Mouse (Mus musculus) cerebellum, postnatal 10 days (tissue): Measurements from ENCODE around the gene Olfr66.

Experiments used
- DNase-seq, 2 experiments: peaks; one replicate each; pipeline ENCODE4 v3.0.0; 2021; ENCODE audit warnings: mixed read lengths in 2 of 2

The Olfr66 gene

GRCm38 (mm10) chr7:103886152-103886551 is at the start of gene Olfr66:
Gene Olfr66, minus strand, starts transcription at chr7:103886252.
- DNase-seq: no peak

- DNase-seq: no peak
Observed at GRCm38 (mm10) chr7:103934264-103934663, 48.2 kb upstream of the Olfr66 start, which contains the start of gene Olfr632. Gene Olfr632, plus strand, starts transcription at chr7:103934347.

GRCm38 (mm10) chr7:103928525-103928924 is 42.5 kb upstream of the Olfr66 start, which contains the start of gene Olfr631:
Gene Olfr631, plus strand, starts transcription at chr7:103928825.
- no peak for DNase-seq

- DNase-seq: no peak
Observed at GRCm38 (mm10) chr7:103915338-103915737, 29.3 kb upstream of the Olfr66 start.

GRCm38 (mm10) chr7:103912969-103913511 is 27.0 kb upstream of the Olfr66 start:
- peak in 1 of 2 experiments; percentile 1 for DNase-seq

GRCm38 (mm10) chr7:103910047-103910446 is 24.0 kb upstream of the Olfr66 start:
- DNase-seq: no peak

GRCm38 (mm10) chr7:103903187-103903586 is 17.1 kb upstream of the Olfr66 start, which contains the start of gene Olfr65:
Gene Olfr65, plus strand, starts transcription at chr7:103903487.
- DNase-seq: no peak

GRCm38 (mm10) chr7:103894385-103894784 is 8.3 kb upstream of the Olfr66 start, which contains the start of gene Olfr64:
Gene Olfr64, minus strand, starts transcription at chr7:103894485.
- DNase-seq: no peak

GRCm38 (mm10) chr7:103877093-103877492 is 9.0 kb downstream of the Olfr66 start:
- DNase-seq: no peak

- DNase-seq: no peak
Observed at GRCm38 (mm10) chr7:103874451-103874850, 11.6 kb downstream of the Olfr66 start.

- DNase-seq: peak in 1 of 2 experiments; percentile 2
Observed at GRCm38 (mm10) chr7:103873064-103873463, 13.0 kb downstream of the Olfr66 start.

GRCm38 (mm10) chr7:103870667-103871066 is 15.4 kb downstream of the Olfr66 start:
- no peak for DNase-seq

- DNase-seq: no peak
Observed at GRCm38 (mm10) chr7:103865716-103866115, 20.3 kb downstream of the Olfr66 start.

GRCm38 (mm10) chr7:103861531-103861930 is 24.5 kb downstream of the Olfr66 start:
- DNase-seq: no peak

GRCm38 (mm10) chr7:103860855-103861254 is 25.2 kb downstream of the Olfr66 start:
- no peak for DNase-seq

GRCm38 (mm10) chr7:103859076-103859475 is 27.0 kb downstream of the Olfr66 start:
- DNase-seq: no peak

- no peak for DNase-seq
Observed at GRCm38 (mm10) chr7:103854669-103855068, 31.4 kb downstream of the Olfr66 start.

GRCm38 (mm10) chr7:103853090-103853489 is 33.0 kb downstream of the Olfr66 start, which contains the start of gene Hbb-y:
Gene Hbb-y, minus strand, starts transcription at chr7:103853216.
- no peak for DNase-seq

- DNase-seq: no peak
Observed at GRCm38 (mm10) chr7:103844525-103845325, 41.3 kb downstream of the Olfr66 start.

GRCm38 (mm10) chr7:103843034-103843433 is 43.0 kb downstream of the Olfr66 start, which contains the start of gene Hbb-bh1:
Gene Hbb-bh1, minus strand, starts transcription at chr7:103843164.
- DNase-seq: no peak

GRCm38 (mm10) chr7:103840268-103840667 is 45.8 kb downstream of the Olfr66 start, which contains the start of gene Hbb-bh2:
Gene Hbb-bh2, minus strand, starts transcription at chr7:103840520.
- DNase-seq: no peak
